Mouse (Mus musculus) spleen, adult 2 months (tissue): ENCODE measurements around the gene Tmem200b.

ENCODE experiments used
- CTCF ChIP-seq: fragments of 200-500 bp; IDR thresholded peaks from 2 replicates; pipeline ENCODE4 v1.5.1; 2011; ENCODE audit warnings: mild to moderate bottlenecking, inconsistent platforms; ENCODE audit not compliant: insufficient read depth, insufficient read length, insufficient replicate concordance; ENCODE audit errors: extremely low read depth
- POLR2A ChIP-seq: fragments of 200-500 bp; IDR thresholded peaks from 2 replicates; pipeline ENCODE4 v1.6.1; 2011; ENCODE audit warnings: low read depth, low read length, inconsistent platforms

DNA sequence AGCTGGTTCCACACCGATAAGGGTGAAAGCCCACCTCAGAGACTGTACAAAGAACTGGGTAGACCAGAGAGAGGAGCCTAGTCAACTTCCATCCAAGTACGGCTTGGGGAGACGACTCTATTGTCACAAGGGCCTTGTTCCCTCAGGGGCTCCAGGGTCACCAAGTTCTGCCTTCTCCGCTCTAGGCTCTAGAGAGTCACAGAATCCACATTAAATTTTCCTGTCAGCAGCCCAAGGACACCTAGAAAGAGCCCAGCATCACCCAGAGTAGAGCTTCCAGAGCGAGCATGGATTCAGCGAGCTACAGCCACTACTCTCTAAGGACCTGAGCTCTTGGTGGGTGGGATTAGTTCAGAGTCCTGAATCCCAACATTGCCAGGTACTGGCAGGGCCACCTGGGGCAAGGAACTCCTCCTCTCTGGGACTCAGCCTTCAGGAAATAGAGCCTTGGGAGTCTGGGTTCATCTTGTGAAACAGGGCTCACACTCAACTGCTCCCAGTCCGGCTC is 3.5 kb upstream of the Tmem200b start:
- TF ChIP-seq CTCF (no peak), POLR2A (no peak)
